Mouse (Mus musculus) lung, postnatal 0 days (tissue): Measurements from ENCODE around the gene Micu1. TPM values are rescaled to one million over a fixed set of nuclear protein-coding genes. Genes with fewer than 3 reads are reported as not detected.

ENCODE experiments used
- ATAC-seq: fragments of 200-750 bp; cut with Nextera tagmentation; 2 replicates; pipeline ENCODE4 v1.8.0; 2017; ENCODE audit warnings: moderate library complexity
- DNase-seq: peaks from one replicate; pipeline ENCODE4 v3.0.0-alpha.2; 2016; ENCODE audit warnings: low spot score
- H3K27ac ChIP-seq: fragments of 300-500 bp; sonication (generic); 2 replicates; pipeline ENCODE4 v1.5.1; 2014; ENCODE audit warnings: antibody characterized with exemption, mild to moderate bottlenecking, low read length, mixed read lengths
- H3K27me3 ChIP-seq: fragments of 300-500 bp; sonication (generic); replicated peaks from 2 replicates; pipeline ENCODE4 v1.6.1; 2014; ENCODE audit warnings: low read length, mixed read lengths; ENCODE audit not compliant: insufficient read depth
- H3K36me3 ChIP-seq: fragments of 300-500 bp; sonication (generic); 2 replicates; pipeline ENCODE4 v1.6.1; 2014; ENCODE audit warnings: low read length, mixed read lengths; ENCODE audit not compliant: insufficient read depth
- H3K4me1 ChIP-seq: fragments of 300-500 bp; sonication (generic); 2 replicates; pipeline ENCODE4 v1.6.1; 2014; ENCODE audit warnings: antibody characterized with exemption, low read depth, low read length, mixed read lengths; ENCODE audit not compliant: insufficient read depth
- H3K4me2 ChIP-seq: fragments of 300-500 bp; sonication (generic); replicated peaks from 2 replicates; pipeline ENCODE4 v1.6.1; 2014; ENCODE audit warnings: low read depth, mild to moderate bottlenecking, low read length, moderate library complexity, mixed read lengths
- H3K4me3 ChIP-seq: fragments of 300-500 bp; sonication (generic); 2 replicates; pipeline ENCODE4 v1.5.1; 2014; ENCODE audit warnings: low read depth, low read length
- H3K9ac ChIP-seq: fragments of 300-500 bp; sonication (generic); replicated peaks from 2 replicates; pipeline ENCODE4 v1.6.1; 2014; ENCODE audit warnings: low read depth, mild to moderate bottlenecking
- H3K9me3 ChIP-seq: fragments of 300-500 bp; sonication (generic); 2 replicates; pipeline ENCODE4 v1.6.1; 2016; ENCODE audit warnings: low read length, mixed read lengths
- CTCF ChIP-seq: IDR thresholded peaks from 2 replicates; pipeline ENCODE4 v1.5.1; 2016; ENCODE audit warnings: antibody characterized with exemption, mild to moderate bottlenecking
- EP300 ChIP-seq: IDR thresholded peaks from 2 replicates; pipeline ENCODE4 v1.6.1; 2016; ENCODE audit warnings: antibody characterized with exemption, mild to moderate bottlenecking, control low read depth
- WGBS: fragments of 180-500 bp; shearing (Covaris S2); extraction: QIAGEN DNeasy Blood & Tissue Kit; methylation state at CpG from one replicate; pipeline ENCODE4 v1.1.7; 2014; 5-methylcytosine and 5-hydroxymethylcytosine counted together
- polyA plus RNA-seq: library from polyadenylated mRNA; unstranded; fragments of >200 nt; fragmentation: Nextera tagmentation; extraction: Ambion mirVana; gene quantifications from 2 replicates; pipeline ENCODE4 v1.2.1, GENCODE M21; 2015

The Micu1 gene
- polyA plus RNA-seq, 1 experiment from 2014 or later, result 57.0 TPM

- no peak overlapping the region for H3K27ac ChIP-seq
- no peak overlapping the region for H3K9ac ChIP-seq
- H3K4me2 ChIP-seq, result no peak overlapping the region
- DNase-seq (no peak), ATAC-seq (no peak)
- WGBS, result 86% methylated on average over 7 of the region's 7 CpGs
- H3K4me1 ChIP-seq, result no peaks in the 10 kb centered on the region
- no peaks in the 10 kb centered on the region for H3K9me3 ChIP-seq
- H3K4me3 ChIP-seq, result no peak overlapping the region
- H3K27me3 ChIP-seq, result no peaks in the 10 kb centered on the region
- H3K36me3 ChIP-seq, result no peaks in the 10 kb centered on the region
- TF ChIP-seq CTCF (no peak), EP300 (no peak)
These were observed 92.8 kb downstream of the Micu1 start for GRCm38 (mm10) chr10:59795085-59795484.

- 76% methylated on average over 4 of the region's 4 CpGs for WGBS
These were observed 93.6 kb downstream of the Micu1 start for GRCm38 (mm10) chr10:59795902-59796301.

GRCm38 (mm10) chr10:59798371-59798770, 96.1 kb downstream of the Micu1 start:
- H3K27ac ChIP-seq, result no peak overlapping the region
- 88% methylated on average over 3 of the region's 3 CpGs for whole genome bisulfite sequencing
- H3K27me3 ChIP-seq, result no peaks in the 10 kb centered on the region
- H3K4me1 ChIP-seq, result no peaks in the 10 kb centered on the region
- no peak for DNase-seq
- no peak for ATAC-seq
- H3K9ac ChIP-seq, result no peak overlapping the region
- H3K36me3 ChIP-seq, result no peaks in the 10 kb centered on the region
- no peaks in the 10 kb centered on the region for H3K9me3 ChIP-seq
- H3K4me2 ChIP-seq, result no peak overlapping the region
- TF ChIP-seq CTCF, result no peak
- no peak for TF ChIP-seq EP300
- H3K4me3 ChIP-seq, result no peak overlapping the region

More at GRCm38 (mm10) chr10:59795902-59796301, 93.6 kb downstream of the Micu1 start:
- Histone ChIP-seq H3K27me3 (no peaks in the 10 kb centered on the region), H3K9ac (no peak overlapping the region), H3K27ac (no peak overlapping the region), H3K4me2 (no peak overlapping the region), H3K4me3 (no peak overlapping the region), H3K36me3 (no peaks in the 10 kb centered on the region), H3K4me1 (no peaks in the 10 kb centered on the region), H3K9me3 (no peaks in the 10 kb centered on the region)
- TF ChIP-seq CTCF, result no peak
- TF ChIP-seq EP300, result no peak
- no peak for DNase-seq
- ATAC-seq, result no peak

- H3K9me3 ChIP-seq, result no peaks in the 10 kb centered on the region
- no peaks in the 10 kb centered on the region for H3K4me1 ChIP-seq
- H3K4me2 ChIP-seq, result no peak overlapping the region
- no peak for ATAC-seq
- 42% methylated on average over 13 of the region's 13 CpGs for WGBS
- TF ChIP-seq CTCF (no peak), EP300 (no peak)
- H3K27me3 ChIP-seq, result no peaks in the 10 kb centered on the region
- no peaks in the 10 kb centered on the region for H3K36me3 ChIP-seq
- DNase-seq, result no peak
- H3K4me3 ChIP-seq, result no peak overlapping the region
- H3K27ac ChIP-seq, result no peak overlapping the region
- no peak overlapping the region for H3K9ac ChIP-seq
These were observed 97.2 kb downstream of the Micu1 start for GRCm38 (mm10) chr10:59799303-59800044.

- Histone ChIP-seq H3K9me3 (no peaks in the 10 kb centered on the region), H3K4me2 (no peak overlapping the region), H3K27me3 (no peaks in the 10 kb centered on the region), H3K4me1 (no peaks in the 10 kb centered on the region), H3K9ac (no peak overlapping the region), H3K36me3 (no peaks in the 10 kb centered on the region), H3K4me3 (no peak overlapping the region), H3K27ac (no peak overlapping the region)
- DNase-seq, result no peak
- WGBS, result 50% methylated on average over 10 of the region's 10 CpGs
- peak; percentile 17; the same call in 1 of the 2 replicates for ATAC-seq
- no peak for TF ChIP-seq CTCF
These were observed 97.9 kb downstream of the Micu1 start for GRCm38 (mm10) chr10:59800159-59800558.

GRCm38 (mm10) chr10:59800826-59801501, 98.7 kb downstream of the Micu1 start:
- no peak for DNase-seq
- no peaks in the 10 kb centered on the region for H3K9me3 ChIP-seq
- no peaks in the 10 kb centered on the region for H3K27me3 ChIP-seq
- no peak overlapping the region for H3K9ac ChIP-seq
- WGBS, result 85% methylated on average over 12 of the region's 12 CpGs
- H3K4me3 ChIP-seq, result no peak overlapping the region
- no peak for ATAC-seq
- H3K4me1 ChIP-seq, result no peaks in the 10 kb centered on the region
- TF ChIP-seq CTCF, result no peak
- TF ChIP-seq EP300, result no peak
- no peak overlapping the region for H3K4me2 ChIP-seq
- no peak overlapping the region for H3K27ac ChIP-seq
- no peaks in the 10 kb centered on the region for H3K36me3 ChIP-seq
